8 mouse cellular contexts compared by ENCODE assay signal in the genomic region with DNA sequence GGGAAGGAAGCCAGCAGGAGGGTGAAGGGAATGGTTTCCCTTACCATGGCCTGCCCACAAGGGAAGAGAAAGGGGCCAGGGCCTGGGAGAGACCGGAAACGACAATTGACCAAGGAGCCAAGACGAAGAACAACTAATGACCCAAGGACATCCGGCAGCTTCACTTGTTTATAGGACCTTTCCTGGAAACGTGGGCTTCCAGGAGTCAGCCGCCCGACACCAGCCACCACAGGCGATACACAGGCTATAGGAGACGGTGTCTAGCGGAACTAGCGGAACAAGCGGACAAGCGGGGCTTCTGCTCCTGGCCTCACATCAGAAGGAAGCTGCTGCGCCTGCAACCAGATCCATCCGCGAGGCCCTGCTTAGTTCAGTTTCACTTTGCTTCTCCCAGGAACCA. TPM values are rescaled to one million over a fixed set of nuclear protein-coding genes. Genes with fewer than 3 reads are reported as not detected.
A peak's percentile ranks its signal among the peaks of the same experiment; 100 is the strongest.
DNase-seq lines count a peak whose midpoint lies in the region; ATAC-seq and TF ChIP-seq lines count a peak whose summit lies in the region.

No protein-coding gene starts in this region.

- no peak for TF ChIP-seq CTCF in layer of hippocampus, adult 2 months (conservative IDR thresholded peaks at IDR 0.05)
- no peak for TF ChIP-seq CTCF in liver, postnatal 0 days (IDR thresholded peaks at IDR 0.05; ENCODE audit: low read depth)
- TF ChIP-seq CTCF in stomach, postnatal 0 days (IDR thresholded peaks at IDR 0.05; ENCODE audit: low read depth), result no peak

- no peaks in the 10 kb centered on the region for H3K27me3 ChIP-seq in forebrain, embryonic 13.5 days
- H3K27me3 ChIP-seq in intestine, embryonic 16.5 days (replicated peaks; ENCODE audit: control insufficient read depth, insufficient read depth, low read length), result no peaks in the 10 kb centered on the region
- no peaks in the 10 kb centered on the region for H3K27me3 ChIP-seq in liver, postnatal 0 days (ENCODE audit: insufficient read depth, low read length)
- no peaks in the 10 kb centered on the region for H3K27me3 ChIP-seq in stomach, postnatal 0 days (ENCODE audit: control insufficient read depth, insufficient read depth, low read length)

- no peak for ATAC-seq in forebrain, embryonic 13.5 days
- no peak for ATAC-seq in intestine, embryonic 16.5 days
- ATAC-seq in liver, postnatal 0 days, result no peak
- no peak for ATAC-seq in stomach, postnatal 0 days (ENCODE audit: low FRiP score, low TSS enrichment)

- peaks cover 51% of the 10 kb centered on the region for H3K36me3 ChIP-seq in forebrain, embryonic 13.5 days (ENCODE audit: poor library complexity, severe bottlenecking)
- H3K36me3 ChIP-seq in intestine, embryonic 16.5 days (ENCODE audit: control insufficient read depth, insufficient read depth, low read length), result peaks cover 12% of the 10 kb centered on the region
- peaks cover 9% of the 10 kb centered on the region for H3K36me3 ChIP-seq in liver, postnatal 0 days (replicated peaks; ENCODE audit: insufficient read depth, low read length)
- H3K36me3 ChIP-seq in stomach, postnatal 0 days (ENCODE audit: control insufficient read depth, insufficient read depth, low read length), result peaks cover 7% of the 10 kb centered on the region; the same call in 1 of the 2 replicates

- H3K9ac ChIP-seq in forebrain, embryonic 13.5 days, result no peak overlapping the region
- H3K9ac ChIP-seq in intestine, embryonic 16.5 days (ENCODE audit: low read depth, low read length), result peak overlapping the region; percentile 31
- peak overlapping the region; percentile 38; the same call in 1 of the 2 replicates for H3K9ac ChIP-seq in liver, postnatal 0 days (replicated peaks)
- H3K9ac ChIP-seq in stomach, postnatal 0 days (ENCODE audit: low read length), result 0 out of 2 replicates have a peak overlapping the region, but pooled peaks have one; percentile 18

- H3K9me3 ChIP-seq in forebrain, embryonic 13.5 days (replicated peaks), result peaks cover 4% of the 10 kb centered on the region; the same call in 1 of the 2 replicates
- H3K9me3 ChIP-seq in intestine, embryonic 16.5 days (ENCODE audit: control insufficient read depth, low read length), result peaks cover 5% of the 10 kb centered on the region; the same call in 1 of the 2 replicates
- peaks cover 7% of the 10 kb centered on the region for H3K9me3 ChIP-seq in liver, postnatal 0 days (ENCODE audit: low read length)
- H3K9me3 ChIP-seq in stomach, postnatal 0 days (ENCODE audit: control insufficient read depth, low read length), result no peaks in the 10 kb centered on the region

- H3K4me1 ChIP-seq in forebrain, embryonic 13.5 days, result peaks cover 48% of the 10 kb centered on the region
- peaks cover 33% of the 10 kb centered on the region for H3K4me1 ChIP-seq in intestine, embryonic 16.5 days (ENCODE audit: control insufficient read depth, insufficient read depth, low read length)
- H3K4me1 ChIP-seq in liver, postnatal 0 days (ENCODE audit: insufficient read depth), result peaks cover 36% of the 10 kb centered on the region
- peaks cover 23% of the 10 kb centered on the region for H3K4me1 ChIP-seq in stomach, postnatal 0 days (replicated peaks; ENCODE audit: control insufficient read depth, insufficient read depth)

- peak overlapping the region; percentile 90; the same call in 1 of the 2 replicates for H3K4me2 ChIP-seq in forebrain, embryonic 13.5 days
- H3K4me2 ChIP-seq in intestine, embryonic 16.5 days (ENCODE audit: low read depth, low read length), result peak overlapping the region; percentile 89
- peak overlapping the region; percentile 97 for H3K4me2 ChIP-seq in liver, postnatal 0 days (ENCODE audit: low read depth, low read length)
- peak overlapping the region; percentile 82 for H3K4me2 ChIP-seq in stomach, postnatal 0 days (replicated peaks; ENCODE audit: low read depth)

- H3K27ac ChIP-seq in layer of hippocampus, adult 2 months, result peak overlapping the region; percentile 98
- peak overlapping the region; percentile 32; the same call in 1 of the 2 replicates for H3K27ac ChIP-seq in forebrain, embryonic 13.5 days
- peak overlapping the region; percentile 93 for H3K27ac ChIP-seq in intestine, embryonic 16.5 days (ENCODE audit: low read length)
- peak overlapping the region; percentile 98 for H3K27ac ChIP-seq in liver, postnatal 0 days (ENCODE audit: low read depth)
- peak overlapping the region; percentile 20; the same call in 1 of the 2 replicates for H3K27ac ChIP-seq in stomach, postnatal 0 days (replicated peaks)

- TF ChIP-seq EP300 in liver, postnatal 0 days (IDR thresholded peaks at IDR 0.05; ENCODE audit: low read depth), result peak; percentile 75
- no peak for TF ChIP-seq EP300 in stomach, postnatal 0 days (optimal IDR thresholded peaks at IDR 0.05)

- WGBS in forebrain, embryonic 13.5 days, result 84% methylated on average over 16 of the region's 16 CpGs
- WGBS in intestine, embryonic 16.5 days, result 45% methylated on average over 16 of the region's 16 CpGs
- WGBS in liver, postnatal 0 days (ENCODE audit: insufficient replicate concordance), result 30% methylated on average over 16 of the region's 16 CpGs
- 41% methylated on average over 16 of the region's 16 CpGs for whole genome bisulfite sequencing in stomach, postnatal 0 days

- H3K4me3 ChIP-seq in layer of hippocampus, adult 2 months, result peak overlapping the region; percentile 80
- H3K4me3 ChIP-seq in forebrain, embryonic 13.5 days, result no peak overlapping the region
- H3K4me3 ChIP-seq in intestine, embryonic 16.5 days (ENCODE audit: low read length), result peak overlapping the region; percentile 93
- H3K4me3 ChIP-seq in liver, postnatal 0 days (ENCODE audit: low read depth, low read length), result peak overlapping the region; percentile 72
- peak overlapping the region; percentile 17; the same call in 1 of the 2 replicates for H3K4me3 ChIP-seq in stomach, postnatal 0 days (ENCODE audit: low read depth, low read length)

- DNase-seq in layer of hippocampus, adult 2 months (ENCODE audit: low spot score in 2 of 2), result no peak
- DNase-seq in layer of hippocampus, adult 8-10 months (ENCODE audit: low spot score in 2 of 2), result no peak
- peak; percentile 65 for DNase-seq in liver, postnatal 0 days
- DNase-seq in stomach, postnatal 0 days (ENCODE audit: low spot score), result peak; percentile 51
- no peak for DNase-seq in layer of hippocampus, adult 11-12 months (ENCODE audit: low spot score)
- no peak for DNase-seq in left cerebral cortex, adult 18-20 months (ENCODE audit: low spot score in 2 of 2)

RNA-seq across cellular contexts. Expression of gene Cdc42ep4, which starts 4.6 kb away (rescaled TPM):
- total RNA-seq in layer of hippocampus, adult 2 months (2021), result 10 to 100 TPM; 30.5 to 35.2 TPM
- total RNA-seq in layer of hippocampus, adult 8-10 months (2022), result 10 to 100 TPM; 32.4 to 41.1 (median 37.3) TPM
- polyA plus RNA-seq in forebrain, embryonic 13.5 days (2015; fragmentation: Nextera tagmentation; extraction: Ambion mirVana), result 89.8 and 98.0 TPM in 2 replicates
- polyA plus RNA-seq in intestine, embryonic 16.5 days (2015; fragmentation: Nextera tagmentation; extraction: Ambion mirVana), result 59.0 and 60.3 TPM in 2 replicates
- 12.4 and 13.7 TPM in 2 replicates for polyA plus RNA-seq in liver, postnatal 0 days (2015; fragmentation: Nextera tagmentation; extraction: Ambion mirVana)
- 28.9 and 30.6 TPM in 2 replicates for polyA plus RNA-seq in stomach, postnatal 0 days (2015; fragmentation: Nextera tagmentation; extraction: Ambion mirVana)
- 10 to 100 TPM; 26.6 to 28.8 TPM for total RNA-seq in left cerebral cortex, adult 18-20 months (2021)

RNA-seq across cellular contexts. Expression of gene Cpsf4l, which starts 37.2 kb away (rescaled TPM):
- not detected for total RNA-seq in layer of hippocampus, adult 2 months (2021)
- total RNA-seq in layer of hippocampus, adult 8-10 months (2022), result under 1 TPM in 1 of 4 experiments, not detected in 3; 0.68 TPM
- polyA plus RNA-seq in forebrain, embryonic 13.5 days (2015; fragmentation: Nextera tagmentation; extraction: Ambion mirVana), result 0.31 and 1.0 TPM in 2 replicates
- 0.12 and 0.33 TPM in 2 replicates for polyA plus RNA-seq in intestine, embryonic 16.5 days (2015; fragmentation: Nextera tagmentation; extraction: Ambion mirVana)
- 0.38 and 0.46 TPM in 2 replicates for polyA plus RNA-seq in liver, postnatal 0 days (2015; fragmentation: Nextera tagmentation; extraction: Ambion mirVana)
- 0.16 and 0.19 TPM in 2 replicates for polyA plus RNA-seq in stomach, postnatal 0 days (2015; fragmentation: Nextera tagmentation; extraction: Ambion mirVana)
- total RNA-seq in left cerebral cortex, adult 18-20 months (2021), result under 1 TPM in 1 of 2 experiments, not detected in 1; 0.35 TPM

Comparison
In these comparisons a context has a peak if more than half of its experiments do, and no peak if none do; other contexts are left out.
1. DNase-seq: peak in liver, postnatal 0 days (single experiment) and stomach, postnatal 0 days (single experiment); none in layer of hippocampus, adult 2 months (0 of 2), layer of hippocampus, adult 8-10 months (0 of 2), layer of hippocampus, adult 11-12 months (single experiment) and left cerebral cortex, adult 18-20 months (0 of 2).
2. H3K27ac ChIP-seq: peak in every context shown above with its lines; median percentile 98 in layer of hippocampus, adult 2 months; 98 in liver, postnatal 0 days; 93 in intestine, embryonic 16.5 days; 32 in forebrain, embryonic 13.5 days; 20 in stomach, postnatal 0 days.
3. Peak in every context shown above with its lines, with median percentiles within 50 percentile points of each other: H3K4me2 ChIP-seq.